In the genomic region with DNA sequence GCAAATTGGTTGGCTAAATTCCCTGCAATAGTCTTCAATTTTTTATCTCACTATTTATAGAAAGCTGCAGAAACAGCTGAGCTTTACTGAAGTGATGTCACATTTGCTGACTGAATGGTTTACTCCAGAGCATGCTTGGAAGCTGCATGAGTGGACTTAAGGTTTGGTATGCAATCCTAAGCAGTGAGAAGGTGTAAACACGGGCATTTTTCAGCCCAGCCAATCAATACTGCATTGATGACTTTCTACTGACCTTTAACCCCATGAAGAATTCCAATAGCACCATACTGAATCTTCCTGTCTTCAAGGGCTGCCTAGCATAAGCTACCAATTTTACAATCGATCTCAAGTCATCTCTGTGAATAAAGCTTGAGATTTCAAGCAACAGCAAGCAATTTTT, we compare ENCODE assay signal across 12 mouse cellular contexts.
DNase-seq lines count a peak whose midpoint lies in the region; ATAC-seq and TF ChIP-seq lines count a peak whose summit lies in the region.
"Had no signal": no experiment of that assay in that cellular context is flagged by ENCODE, and none has a peak within 500 bp of the region (broad histone marks: within the 10 kb centered on the region; RNA-seq: fewer than 3 reads in every experiment).

No protein-coding gene starts in this region.

- peak; percentile 87 for DNase-seq in midbrain, embryonic 11.5 days (ENCODE audit: low spot score, missing footprints)
- no peak for DNase-seq in midbrain, embryonic 10.5 days (ENCODE audit: low spot score)
- peak; percentile 58 for DNase-seq in forebrain, postnatal 0 days
- peak; percentile 71 for DNase-seq in midbrain, embryonic 14.5 days
- DNase-seq in ovary, postnatal 14 days (ENCODE audit: low spot score) = no peak
- DNase-seq: gastrocnemius, adult 2 months had no signal

- no peak overlapping the region for H3K4me2 ChIP-seq in midbrain, embryonic 11.5 days
- H3K4me2 ChIP-seq in forebrain, postnatal 0 days (ENCODE audit: low read depth) = peak overlapping the region; percentile 11
- H3K4me2 ChIP-seq in midbrain, embryonic 14.5 days (ENCODE audit: low read length) = peak overlapping the region; percentile 44
- no peak overlapping the region for H3K4me2 ChIP-seq in heart, embryonic 12.5 days
- H3K4me2 ChIP-seq: heart, embryonic 13.5 days; kidney, embryonic 15.5 days; lung, embryonic 15.5 days had no signal

- H3K4me1 ChIP-seq in midbrain, embryonic 11.5 days (ENCODE audit: control insufficient read depth, insufficient read depth, low read length) = peaks cover 11% of the 10 kb centered on the region
- H3K4me1 ChIP-seq in midbrain, embryonic 10.5 days = peaks cover 28% of the 10 kb centered on the region
- peaks cover 4% of the 10 kb centered on the region; the same call in 1 of the 2 replicates for H3K4me1 ChIP-seq in forebrain, postnatal 0 days (ENCODE audit: insufficient read depth)
- H3K4me1 ChIP-seq in midbrain, embryonic 14.5 days (ENCODE audit: control insufficient read depth, insufficient read depth, low read length) = peaks cover 23% of the 10 kb centered on the region
- H3K4me1 ChIP-seq in heart, embryonic 12.5 days (replicated peaks) = 0 out of 2 replicates have a peak, but pooled peaks cover 5% of the 10 kb centered on the region
- H3K4me1 ChIP-seq: kidney, embryonic 15.5 days; lung, embryonic 15.5 days had no signal

- ATAC-seq in midbrain, embryonic 11.5 days (ENCODE audit: low FRiP score) = peak; percentile 88
- peak; percentile 50 for ATAC-seq in forebrain, postnatal 0 days
- peak; percentile 51 for ATAC-seq in midbrain, embryonic 14.5 days (ENCODE audit: low FRiP score, low TSS enrichment)
- no peak for ATAC-seq in heart, embryonic 12.5 days (ENCODE audit: insufficient number of reproducible peaks, low FRiP score)
- ATAC-seq in megakaryocyte-erythroid progenitor cell, adult 5-6 weeks (replicated peaks; ENCODE audit: low FRiP score, low TSS enrichment, poor library complexity, severe bottlenecking) = no peak

- H3K27ac ChIP-seq in midbrain, embryonic 11.5 days (ENCODE audit: low read depth, low read length) = 0 out of 2 replicates have a peak overlapping the region, but pooled peaks have one; percentile 1
- no peak overlapping the region for H3K27ac ChIP-seq in midbrain, embryonic 10.5 days (replicated peaks)
- H3K27ac ChIP-seq in forebrain, postnatal 0 days (ENCODE audit: low read depth, low read length) = peak overlapping the region; percentile 73
- H3K27ac ChIP-seq in midbrain, embryonic 14.5 days (replicated peaks; ENCODE audit: low read depth, low read length) = peak overlapping the region; percentile 91
- H3K27ac ChIP-seq in heart, embryonic 12.5 days (ENCODE audit: poor library complexity, severe bottlenecking) = no peak overlapping the region
- H3K27ac ChIP-seq: gastrocnemius, adult 2 months; heart, embryonic 13.5 days; kidney, embryonic 15.5 days; lung, embryonic 15.5 days had no signal

- H3K9me3 ChIP-seq in midbrain, embryonic 11.5 days (ENCODE audit: control insufficient read depth, low read length) = no peaks in the 10 kb centered on the region
- H3K9me3 ChIP-seq in midbrain, embryonic 10.5 days (replicated peaks) = no peaks in the 10 kb centered on the region
- no peaks in the 10 kb centered on the region for H3K9me3 ChIP-seq in forebrain, postnatal 0 days (ENCODE audit: low read length)
- no peaks in the 10 kb centered on the region for H3K9me3 ChIP-seq in midbrain, embryonic 14.5 days (ENCODE audit: control insufficient read depth, low read length)
- H3K9me3 ChIP-seq in heart, embryonic 12.5 days (replicated peaks) = no peaks in the 10 kb centered on the region
- H3K9me3 ChIP-seq: heart, embryonic 13.5 days; kidney, embryonic 15.5 days; lung, embryonic 15.5 days had no signal

- H3K4me3 ChIP-seq in midbrain, embryonic 11.5 days (ENCODE audit: low read depth, low read length) = no peak overlapping the region
- no peak overlapping the region for H3K4me3 ChIP-seq in midbrain, embryonic 10.5 days
- no peak overlapping the region for H3K4me3 ChIP-seq in forebrain, postnatal 0 days (ENCODE audit: low read depth, low read length)
- H3K4me3 ChIP-seq in midbrain, embryonic 14.5 days (replicated peaks; ENCODE audit: low read depth, low read length) = no peak overlapping the region
- H3K4me3 ChIP-seq in heart, embryonic 12.5 days = no peak overlapping the region
- H3K4me3 ChIP-seq: gastrocnemius, adult 2 months; heart, embryonic 13.5 days; kidney, embryonic 15.5 days; lung, embryonic 15.5 days had no signal

- WGBS in midbrain, embryonic 11.5 days = 14% methylated on average over 2 of the region's 2 CpGs
- WGBS in midbrain, embryonic 10.5 days = 16% methylated on average over 2 of the region's 2 CpGs
- WGBS in forebrain, postnatal 0 days = 21% methylated on average over 2 of the region's 2 CpGs
- WGBS in midbrain, embryonic 14.5 days = 13% methylated on average over 2 of the region's 2 CpGs
- WGBS in heart, embryonic 12.5 days = 38% methylated on average over 2 of the region's 2 CpGs

- H3K36me3 ChIP-seq in midbrain, embryonic 11.5 days (ENCODE audit: control insufficient read depth, insufficient read depth, low read length) = no peaks in the 10 kb centered on the region
- no peaks in the 10 kb centered on the region for H3K36me3 ChIP-seq in midbrain, embryonic 10.5 days
- no peaks in the 10 kb centered on the region for H3K36me3 ChIP-seq in forebrain, postnatal 0 days (ENCODE audit: insufficient read depth)
- no peaks in the 10 kb centered on the region for H3K36me3 ChIP-seq in midbrain, embryonic 14.5 days (ENCODE audit: control insufficient read depth, insufficient read depth, low read length)
- H3K36me3 ChIP-seq in heart, embryonic 12.5 days = no peaks in the 10 kb centered on the region
- H3K36me3 ChIP-seq: heart, embryonic 13.5 days; kidney, embryonic 15.5 days; lung, embryonic 15.5 days had no signal

- no peaks in the 10 kb centered on the region for H3K27me3 ChIP-seq in midbrain, embryonic 11.5 days (ENCODE audit: control insufficient read depth, insufficient read depth, low read length)
- H3K27me3 ChIP-seq in midbrain, embryonic 10.5 days (ENCODE audit: low read depth, poor library complexity, severe bottlenecking) = no peaks in the 10 kb centered on the region
- 0 out of 2 replicates have a peak, but pooled peaks cover 4% of the 10 kb centered on the region for H3K27me3 ChIP-seq in forebrain, postnatal 0 days (ENCODE audit: insufficient read depth, low read length)
- H3K27me3 ChIP-seq in midbrain, embryonic 14.5 days (ENCODE audit: control insufficient read depth, insufficient read depth, low read length) = no peaks in the 10 kb centered on the region
- H3K27me3 ChIP-seq in heart, embryonic 12.5 days (replicated peaks) = no peaks in the 10 kb centered on the region
- H3K27me3 ChIP-seq: CH12.LX; heart, embryonic 13.5 days; kidney, embryonic 15.5 days; lung, embryonic 15.5 days had no signal

- no peak for TF ChIP-seq CTCF in forebrain, postnatal 0 days (IDR thresholded peaks at IDR 0.05; ENCODE audit: low read depth)

- H3K9ac ChIP-seq in midbrain, embryonic 11.5 days (ENCODE audit: low read length) = no peak overlapping the region
- no peak overlapping the region for H3K9ac ChIP-seq in forebrain, postnatal 0 days
- H3K9ac ChIP-seq in midbrain, embryonic 14.5 days (replicated peaks; ENCODE audit: low read length) = peak overlapping the region; percentile 17; the same call in 1 of the 2 replicates
- H3K9ac ChIP-seq in heart, embryonic 12.5 days = no peak overlapping the region
- H3K9ac ChIP-seq: heart, embryonic 13.5 days; kidney, embryonic 15.5 days; lung, embryonic 15.5 days had no signal

Comparison
In these comparisons a context has a peak if more than half of its experiments do, and no peak if none do; other contexts are left out.
1. DNase-seq: peak in midbrain, embryonic 11.5 days (single experiment), forebrain, postnatal 0 days (single experiment) and midbrain, embryonic 14.5 days (single experiment); none in midbrain, embryonic 10.5 days (single experiment) and ovary, postnatal 14 days (single experiment).
2. H3K27ac ChIP-seq: peak in midbrain, embryonic 11.5 days (single experiment), forebrain, postnatal 0 days (single experiment) and midbrain, embryonic 14.5 days (single experiment); none in midbrain, embryonic 10.5 days (single experiment) and heart, embryonic 12.5 days (single experiment).
3. H3K4me2 ChIP-seq: peak in forebrain, postnatal 0 days (single experiment) and midbrain, embryonic 14.5 days (single experiment); none in midbrain, embryonic 11.5 days (single experiment) and heart, embryonic 12.5 days (single experiment).
4. ATAC-seq: peak in midbrain, embryonic 11.5 days (single experiment), forebrain, postnatal 0 days (single experiment) and midbrain, embryonic 14.5 days (single experiment); none in heart, embryonic 12.5 days (single experiment) and megakaryocyte-erythroid progenitor cell, adult 5-6 weeks (single experiment).